Mouse (Mus musculus) testis, adult 2 months (tissue): ENCODE results near the gene Lamb1.

ENCODE experiments used
- CTCF ChIP-seq: fragments of 200-500 bp; IDR thresholded peaks from 2 replicates; pipeline ENCODE4 v1.5.1; 2012; ENCODE audit warnings: low read depth, mild to moderate bottlenecking, inconsistent platforms, low read length, moderate library complexity; ENCODE audit not compliant: control insufficient read depth, insufficient read depth, insufficient replicate concordance
- POLR2A ChIP-seq: fragments of 200-500 bp; IDR thresholded peaks from 2 replicates; pipeline ENCODE4 v1.6.1; 2012; ENCODE audit warnings: low read depth, mild to moderate bottlenecking, inconsistent platforms, low read length, moderate library complexity; ENCODE audit not compliant: control insufficient read depth

DNA sequence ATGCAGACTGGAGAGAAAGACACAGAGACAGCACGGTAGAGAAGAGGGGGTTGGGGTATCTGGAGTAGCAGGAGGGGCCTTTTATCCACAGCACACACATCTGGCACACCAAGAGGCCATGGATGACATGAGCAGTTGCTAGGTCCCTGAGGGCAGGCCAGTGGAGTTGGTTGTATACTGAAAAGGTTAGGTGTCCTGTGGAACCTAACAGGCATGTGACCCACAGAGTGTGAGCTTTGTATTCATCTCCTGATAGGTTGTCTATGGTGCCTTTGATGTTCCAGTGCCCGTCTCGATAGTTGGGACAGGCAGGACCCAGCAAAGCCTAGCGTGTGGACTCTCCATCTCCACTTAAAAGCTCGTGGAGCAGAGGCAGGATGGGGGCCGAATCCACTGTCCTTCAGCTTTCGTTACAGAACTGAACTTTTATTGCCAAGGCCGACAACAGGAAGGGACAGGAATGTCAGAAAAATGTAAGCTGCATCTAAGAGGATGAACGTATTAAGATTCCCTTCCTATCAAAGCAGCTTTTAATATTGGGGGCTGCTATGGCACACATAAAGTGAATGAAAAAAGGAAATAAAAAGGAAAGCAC, 46.7 kb downstream of the Lamb1 start:
- no peak for TF ChIP-seq POLR2A
- no peak for TF ChIP-seq CTCF
